Mouse (Mus musculus) neural tube, postnatal 0 days (tissue): ENCODE results near the gene Olfr43. TPM values are rescaled to one million over a fixed set of nuclear protein-coding genes. Genes with fewer than 3 reads are reported as not detected.

ENCODE experiments used
- polyA plus RNA-seq: library from polyadenylated mRNA; unstranded; fragments of >200 nt; fragmentation: Nextera tagmentation; extraction: Ambion mirVana; gene quantifications from 2 replicates; pipeline ENCODE4 v1.2.1, GENCODE M21; 2015

Olfr43 gene
- not detected in 2 replicates for polyA plus RNA-seq

DNA sequence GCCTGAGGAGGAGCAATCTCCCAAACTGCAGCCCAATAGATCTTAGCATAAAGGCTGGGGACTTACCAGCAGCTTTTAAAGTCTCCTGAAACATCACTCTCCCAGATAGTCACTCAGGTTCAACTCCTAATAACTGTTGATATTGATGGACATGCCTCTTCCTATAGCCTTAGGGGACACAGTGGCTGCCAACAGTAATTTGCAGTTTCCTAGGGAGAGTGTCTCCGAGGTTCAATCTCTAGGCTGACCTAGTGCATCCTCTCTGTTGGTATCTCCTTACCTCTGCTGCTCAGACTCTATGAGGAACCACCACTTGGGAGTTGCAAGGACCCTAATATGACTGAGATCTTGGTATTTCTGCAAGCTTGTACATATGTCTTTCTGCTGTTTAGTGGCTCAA lies at the start of gene Olfr43:
Gene Olfr43 (minus strand): TSS at position 101 of the 400 bp plus-strand sequence.

GRCm38 (mm10) chr11:74259508-74259907 lies 48.3 kb upstream of the Olfr43 start, which contains the start of gene Olfr406:
TSS of gene Olfr406 (plus strand) at chr11:74259808.

DNA sequence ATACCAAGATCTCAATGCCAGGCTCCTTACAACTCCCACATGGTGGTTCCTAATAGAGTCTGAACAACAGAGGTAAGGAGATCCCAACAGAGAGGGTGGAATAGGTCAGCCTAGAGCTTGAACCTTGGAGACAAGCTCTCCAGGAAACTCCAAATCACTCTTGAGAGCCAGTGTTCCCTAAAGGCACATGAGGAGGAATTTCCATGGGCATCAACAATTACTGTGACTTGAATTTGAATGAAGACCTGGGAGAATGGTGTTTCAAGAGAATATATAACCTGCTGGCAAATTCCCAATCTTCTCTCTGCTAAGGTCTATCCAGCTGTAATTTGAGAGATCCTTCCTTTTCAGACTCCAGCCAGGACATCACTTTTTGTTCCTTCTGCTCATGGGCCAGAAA lies 25.2 kb downstream of the Olfr43 start, which contains the start of gene Olfr403:
Gene Olfr403 (plus strand): TSS at position 301 of the 400 bp plus-strand sequence.

Other genes starting within 250 kb of the Olfr43 start
- not detected in 2 replicates for gene Olfr398, start 221.0 kb downstream of the Olfr43 start, polyA plus RNA-seq
- not detected in 2 replicates for gene Olfr139, start 154.8 kb downstream of the Olfr43 start, polyA plus RNA-seq
- gene Olfr399, start 154.8 kb downstream of the Olfr43 start, polyA plus RNA-seq, result not detected in 2 replicates
- gene Zfp616, start 141.4 kb downstream of the Olfr43 start, polyA plus RNA-seq, result not detected in 2 replicates
- gene Olfr401, start 97.7 kb downstream of the Olfr43 start, polyA plus RNA-seq, result not detected in 2 replicates
- gene Olfr402, start 57.9 kb downstream of the Olfr43 start, polyA plus RNA-seq, result not detected in 2 replicates
- not detected in 2 replicates for gene Olfr403, start 25.1 kb downstream of the Olfr43 start, polyA plus RNA-seq
- not detected in 2 replicates for gene Olfr406, start 48.4 kb upstream of the Olfr43 start, polyA plus RNA-seq
- gene Olfr59, start 72.4 kb upstream of the Olfr43 start, polyA plus RNA-seq, result not detected in 2 replicates
- gene Olfr410, start 126.7 kb upstream of the Olfr43 start, polyA plus RNA-seq, result not detected in 2 replicates
- gene Olfr411, start 141.3 kb upstream of the Olfr43 start, polyA plus RNA-seq, result not detected in 2 replicates
- gene Olfr412, start 150.7 kb upstream of the Olfr43 start, polyA plus RNA-seq, result not detected in 2 replicates